Comparison of ENCODE assay signal across 10 mouse cellular contexts in genomic region chr12:71835966-71836668, GRCm38 (mm10). TPM values are rescaled to one million over a fixed set of nuclear protein-coding genes. Genes with fewer than 3 reads are reported as not detected.
DNase-seq lines count a peak whose midpoint lies in the region; ATAC-seq and TF ChIP-seq lines count a peak whose summit lies in the region.
"Had no signal": no experiment of that assay in that cellular context is flagged by ENCODE, and none has a peak within 500 bp of the region (broad histone marks: within the 10 kb centered on the region; RNA-seq: fewer than 3 reads in every experiment).

No protein-coding gene starts in this region.

- TF ChIP-seq EP300 in liver, postnatal 0 days (IDR thresholded peaks at IDR 0.05; ENCODE audit: low read depth): peak; percentile 55

- H3K4me1 ChIP-seq in forebrain, embryonic 14.5 days (ENCODE audit: control insufficient read depth, insufficient read depth, low read length): peaks cover 49% of the 10 kb centered on the region
- H3K4me1 ChIP-seq in forebrain, embryonic 11.5 days (replicated peaks; ENCODE audit: control insufficient read depth, insufficient read depth, low read length): peaks cover 17% of the 10 kb centered on the region; the same call in 1 of the 2 replicates
- peaks cover 69% of the 10 kb centered on the region for H3K4me1 ChIP-seq in liver, postnatal 0 days (ENCODE audit: insufficient read depth)

- no peak overlapping the region for H3K4me2 ChIP-seq in forebrain, embryonic 14.5 days (ENCODE audit: low read length)
- no peak overlapping the region for H3K4me2 ChIP-seq in forebrain, embryonic 11.5 days (ENCODE audit: low read depth, low read length, severe bottlenecking)
- peak overlapping the region; percentile 40 for H3K4me2 ChIP-seq in liver, postnatal 0 days (ENCODE audit: low read depth, low read length)

- no peak for ATAC-seq in forebrain, embryonic 14.5 days
- no peak for ATAC-seq in forebrain, embryonic 11.5 days (replicated peaks; ENCODE audit: low FRiP score)
- 0 out of 2 replicates have a peak, but pooled peaks have one; percentile 24 for ATAC-seq in common myeloid progenitor, adult 5-6 weeks (replicated peaks; ENCODE audit: low read depth, poor library complexity, severe bottlenecking)
- peak; percentile 52; the same call in 1 of the 2 replicates for ATAC-seq in liver, postnatal 0 days
- ATAC-seq in CD4-positive, CD25-positive, alpha-beta regulatory T cell, adult 4 months: no peak
- ATAC-seq: forebrain, postnatal 0 days had no signal

- whole genome bisulfite sequencing in forebrain, embryonic 14.5 days: 70% methylated on average over 5 of the region's 5 CpGs
- WGBS in forebrain, embryonic 11.5 days: 89% methylated on average over 5 of the region's 5 CpGs
- WGBS in liver, postnatal 0 days (ENCODE audit: insufficient replicate concordance): 38% methylated on average over 5 of the region's 5 CpGs

- no peak overlapping the region for H3K4me3 ChIP-seq in forebrain, embryonic 14.5 days (ENCODE audit: low read depth, low read length)
- H3K4me3 ChIP-seq in forebrain, embryonic 11.5 days (ENCODE audit: low read depth, low read length): no peak overlapping the region
- H3K4me3 ChIP-seq in liver, postnatal 0 days (ENCODE audit: low read depth, low read length): no peak overlapping the region; the same call in 1 of the 2 replicates

- no peaks in the 10 kb centered on the region for H3K36me3 ChIP-seq in forebrain, embryonic 14.5 days (ENCODE audit: control insufficient read depth, insufficient read depth, low read length)
- H3K36me3 ChIP-seq in forebrain, embryonic 11.5 days (ENCODE audit: control insufficient read depth, insufficient read depth, low read length): no peaks in the 10 kb centered on the region
- no peaks in the 10 kb centered on the region for H3K36me3 ChIP-seq in liver, postnatal 0 days (replicated peaks; ENCODE audit: insufficient read depth, low read length)

- TF ChIP-seq CTCF in liver, postnatal 0 days (IDR thresholded peaks at IDR 0.05; ENCODE audit: low read depth): no peak

- H3K9me3 ChIP-seq in forebrain, embryonic 14.5 days (replicated peaks; ENCODE audit: control insufficient read depth, low read length): no peaks in the 10 kb centered on the region
- H3K9me3 ChIP-seq in forebrain, embryonic 11.5 days (ENCODE audit: control insufficient read depth, low read length): no peaks in the 10 kb centered on the region
- no peaks in the 10 kb centered on the region for H3K9me3 ChIP-seq in liver, postnatal 0 days (ENCODE audit: low read length)

- H3K27me3 ChIP-seq in forebrain, embryonic 14.5 days (replicated peaks; ENCODE audit: control insufficient read depth, insufficient read depth, low read length): no peaks in the 10 kb centered on the region
- H3K27me3 ChIP-seq in forebrain, embryonic 11.5 days (ENCODE audit: control insufficient read depth, insufficient read depth, low read length): no peaks in the 10 kb centered on the region
- H3K27me3 ChIP-seq in liver, postnatal 0 days (ENCODE audit: insufficient read depth, low read length): no peaks in the 10 kb centered on the region

- DNase-seq in forebrain, embryonic 14.5 days (ENCODE audit: low spot score): peak; percentile 47
- DNase-seq in forebrain, embryonic 11.5 days (ENCODE audit: low spot score): no peak
- DNase-seq in kidney, adult 9 months: peak; percentile 82
- no peak for DNase-seq in kidney, postnatal 4 days
- DNase-seq in liver, postnatal 0 days: no peak
- DNase-seq in retina, embryonic 14.5 days (ENCODE audit: low spot score): no peak
- DNase-seq: forebrain, postnatal 0 days; spleen, adult 18-20 months had no signal

- H3K27ac ChIP-seq in forebrain, embryonic 14.5 days (ENCODE audit: low read depth, low read length): no peak overlapping the region
- no peak overlapping the region for H3K27ac ChIP-seq in forebrain, embryonic 11.5 days (ENCODE audit: low read depth, low read length)
- peak overlapping the region; percentile 71 for H3K27ac ChIP-seq in liver, postnatal 0 days (ENCODE audit: low read depth)

- H3K9ac ChIP-seq in forebrain, embryonic 14.5 days (ENCODE audit: low read length): no peak overlapping the region
- H3K9ac ChIP-seq in forebrain, embryonic 11.5 days (ENCODE audit: low read length): no peak overlapping the region
- H3K9ac ChIP-seq in liver, postnatal 0 days (replicated peaks): no peak overlapping the region
- H3K9ac ChIP-seq: forebrain, postnatal 0 days had no signal

RNA-seq across cellular contexts. Expression of gene Daam1, which starts 5.2 kb away (rescaled TPM):
- 29.9 and 40.9 TPM in 2 replicates for polyA plus RNA-seq in forebrain, embryonic 14.5 days (2014; fragmentation: Nextera tagmentation; extraction: Ambion mirVana)
- polyA plus RNA-seq in forebrain, embryonic 11.5 days (2014; fragmentation: Nextera tagmentation; extraction: Ambion mirVana): 16.8 and 17.7 TPM in 2 replicates
- total RNA-seq in common myeloid progenitor, adult 5-6 weeks (2017): 20.0 and 20.8 TPM in 2 replicates
- polyA plus RNA-seq in liver, postnatal 0 days (2015; fragmentation: Nextera tagmentation; extraction: Ambion mirVana): 3.6 and 4.5 TPM in 2 replicates
- 1 to 10 TPM; 1.8 to 3.0 TPM for polyA plus RNA-seq in CD4-positive, CD25-positive, alpha-beta regulatory T cell, adult 4 months (2017; shearing (Covaris generic))

Comparison
In these comparisons a context has a peak if more than half of its experiments do, and no peak if none do; other contexts are left out.
1. DNase-seq: peak in forebrain, embryonic 14.5 days (single experiment) and kidney, adult 9 months (single experiment); none in forebrain, embryonic 11.5 days (single experiment), kidney, postnatal 4 days (0 of 2), liver, postnatal 0 days (single experiment) and retina, embryonic 14.5 days (single experiment).
2. ATAC-seq: peak in common myeloid progenitor, adult 5-6 weeks (single experiment) and liver, postnatal 0 days (single experiment); none in forebrain, embryonic 14.5 days (single experiment), forebrain, embryonic 11.5 days (single experiment) and CD4-positive, CD25-positive, alpha-beta regulatory T cell, adult 4 months (single experiment).